Mouse (Mus musculus) stomach, postnatal 0 days (tissue): Measurements from ENCODE around the gene Crtc1.

Experiments used
- CTCF ChIP-seq: IDR thresholded peaks from 2 replicates; pipeline ENCODE4 v1.5.1; 2016; ENCODE audit warnings: antibody characterized with exemption, low read depth, mild to moderate bottlenecking, moderate library complexity
- EP300 ChIP-seq: optimal IDR thresholded peaks from 2 replicates; pipeline ENCODE3; 2016; ENCODE audit warnings: antibody characterized with exemption

DNA sequence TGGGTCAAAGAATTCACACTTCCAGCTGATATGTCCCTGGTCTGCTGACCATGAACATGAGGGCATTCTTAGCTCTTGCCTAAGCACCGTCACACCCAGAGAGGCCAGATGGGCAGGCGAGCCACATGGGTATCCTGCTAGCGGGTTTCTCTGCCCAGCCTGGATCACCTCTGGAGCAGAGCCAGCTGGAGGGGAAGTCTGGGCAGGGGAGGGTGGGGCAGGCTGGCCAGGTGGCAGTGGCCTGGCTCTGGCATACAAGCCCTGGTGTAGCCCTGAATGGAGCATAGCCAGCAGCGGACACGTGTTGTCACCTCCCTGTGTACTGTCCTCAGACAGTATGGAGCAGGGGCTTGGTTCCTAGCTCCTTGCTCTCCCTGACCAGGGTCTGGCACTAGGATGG lies 43.7 kb downstream of the Crtc1 start:
- TF ChIP-seq CTCF (no peak), EP300 (no peak)
